Mouse (Mus musculus) lung, adult 2 months (tissue): ENCODE data around the gene Zbtb16.

Experiments
- CTCF ChIP-seq: fragments of 200-500 bp; IDR thresholded peaks from 2 replicates; pipeline ENCODE4 v1.5.1; 2011; ENCODE audit warnings: mild to moderate bottlenecking, low read length, control low read depth; ENCODE audit not compliant: insufficient read depth
- POLR2A ChIP-seq: fragments of 200-500 bp; IDR thresholded peaks from 2 replicates; pipeline ENCODE4 v1.6.1; 2011; ENCODE audit warnings: low read depth, mild to moderate bottlenecking, control low read depth, low read length, borderline replicate concordance; ENCODE audit errors: extremely low read depth

DNA sequence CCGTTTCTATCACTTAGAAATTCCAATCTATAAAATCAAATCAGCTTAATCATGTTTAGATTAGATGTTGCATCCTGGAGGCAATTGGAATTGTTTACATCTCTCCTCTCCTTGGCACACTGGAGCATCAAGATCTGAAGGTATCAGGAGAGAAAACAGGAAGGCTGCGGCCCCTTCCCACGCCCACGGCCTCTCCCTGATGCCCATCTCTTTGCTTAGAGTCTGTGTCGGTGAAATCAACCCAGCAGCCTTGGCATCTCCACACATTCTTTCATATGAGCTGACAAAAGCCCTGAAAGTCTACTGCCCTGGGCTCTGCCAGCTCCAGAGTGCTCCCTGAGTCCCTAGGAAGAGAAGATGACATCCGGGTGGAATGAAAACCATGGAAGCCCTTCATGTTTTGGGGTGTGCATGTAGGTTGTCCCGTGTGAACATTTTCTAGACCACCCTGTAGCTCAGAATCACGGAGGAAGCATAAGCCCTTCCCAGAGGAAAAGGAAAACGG is 48.1 kb downstream of the Zbtb16 start:
- TF ChIP-seq CTCF (no peak), POLR2A (no peak)
